Comparison of ENCODE assay signal across 19 mouse cellular contexts in the genomic region with DNA sequence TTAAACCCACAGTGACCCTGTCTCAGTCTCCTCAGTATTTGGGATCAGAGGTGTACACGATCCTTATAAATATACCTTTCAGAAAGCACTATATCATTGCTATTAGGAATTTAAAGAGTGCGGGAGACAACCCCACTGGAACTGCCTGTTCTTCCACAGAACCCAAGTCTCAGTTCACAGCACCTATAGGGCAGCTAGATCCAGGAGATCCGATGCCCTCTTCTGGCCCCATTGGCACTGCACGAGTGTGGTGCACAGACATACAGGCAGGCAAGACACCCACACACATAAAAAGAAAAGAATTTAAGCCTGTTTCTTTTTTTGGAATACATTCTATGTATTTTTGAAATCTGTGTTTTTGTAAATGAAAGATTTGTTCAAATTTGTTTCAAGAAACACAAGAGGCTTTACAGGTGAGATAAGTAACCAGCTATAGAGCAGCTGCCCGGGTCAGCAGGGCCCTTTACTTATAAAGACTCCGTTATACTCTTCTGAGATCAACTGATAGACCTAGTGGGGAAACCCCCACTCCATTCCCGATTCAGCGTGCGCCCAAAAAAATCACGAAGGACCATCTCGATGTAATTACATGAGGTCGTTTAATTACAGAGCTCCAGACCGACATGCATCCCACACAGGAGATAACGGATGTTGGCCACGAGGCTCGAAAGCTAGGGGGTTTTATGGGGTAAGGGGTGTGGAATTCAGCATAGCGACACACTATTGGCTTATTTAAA. TPM values are rescaled to one million over a fixed set of nuclear protein-coding genes. Genes with fewer than 3 reads are reported as not detected.
DNase-seq lines count a peak whose midpoint lies in the region; ATAC-seq and TF ChIP-seq lines count a peak whose summit lies in the region.
"Had no signal": no experiment of that assay in that cellular context is flagged by ENCODE, and none has a peak within 500 bp of the region (broad histone marks: within the 10 kb centered on the region; RNA-seq: fewer than 3 reads in every experiment).

No protein-coding gene starts in this region.

- H3K9me3 ChIP-seq in kidney, embryonic 15.5 days (replicated peaks) = no peaks in the 10 kb centered on the region
- no peaks in the 10 kb centered on the region for H3K9me3 ChIP-seq in midbrain, embryonic 11.5 days (ENCODE audit: control insufficient read depth, low read length)
- no peaks in the 10 kb centered on the region for H3K9me3 ChIP-seq in midbrain, embryonic 15.5 days
- no peaks in the 10 kb centered on the region for H3K9me3 ChIP-seq in ES-Bruce4 (replicated peaks; ENCODE audit: control insufficient read depth, insufficient read depth, low read length, poor library complexity, severe bottlenecking)
- H3K9me3 ChIP-seq in stomach, postnatal 0 days (ENCODE audit: control insufficient read depth, low read length) = no peaks in the 10 kb centered on the region
- H3K9me3 ChIP-seq: embryonic facial prominence, embryonic 10.5 days; forebrain, embryonic 13.5 days; hindbrain, embryonic 15.5 days had no signal

- peak overlapping the region; percentile 81 for H3K27ac ChIP-seq in kidney, adult 2 months (ENCODE audit: insufficient read depth, low read depth, low read length)
- H3K27ac ChIP-seq in kidney, embryonic 15.5 days = no peak overlapping the region
- H3K27ac ChIP-seq in midbrain, embryonic 11.5 days (ENCODE audit: low read depth, low read length) = no peak overlapping the region
- H3K27ac ChIP-seq in midbrain, embryonic 15.5 days = no peak overlapping the region
- H3K27ac ChIP-seq in ES-Bruce4 (ENCODE audit: insufficient read depth, low read length) = no peak overlapping the region
- no peak overlapping the region for H3K27ac ChIP-seq in stomach, postnatal 0 days (replicated peaks)
- H3K27ac ChIP-seq: embryonic facial prominence, embryonic 10.5 days; heart, embryonic 13.5 days had no signal

- H3K9ac ChIP-seq in kidney, embryonic 15.5 days = no peak overlapping the region
- no peak overlapping the region for H3K9ac ChIP-seq in midbrain, embryonic 11.5 days (ENCODE audit: low read length)
- no peak overlapping the region for H3K9ac ChIP-seq in midbrain, embryonic 15.5 days
- H3K9ac ChIP-seq in ES-Bruce4 (ENCODE audit: low read depth, poor library complexity, severe bottlenecking) = no peak overlapping the region
- no peak overlapping the region for H3K9ac ChIP-seq in stomach, postnatal 0 days (ENCODE audit: low read length)

- TF ChIP-seq CTCF in kidney, adult 2 months (conservative IDR thresholded peaks at IDR 0.05; ENCODE audit: insufficient read depth, insufficient read length, low read depth, low read length) = peak; percentile 22; the same call in 1 of the 2 replicates
- peak; percentile 14 for TF ChIP-seq CTCF in ES-Bruce4 (IDR thresholded peaks at IDR 0.05; ENCODE audit: low read depth, low read length)
- peak; percentile 26; the same call in 1 of the 2 replicates for TF ChIP-seq CTCF in stomach, postnatal 0 days (IDR thresholded peaks at IDR 0.05; ENCODE audit: low read depth)

- ATAC-seq in kidney, embryonic 15.5 days (replicated peaks; ENCODE audit: low FRiP score) = no peak
- no peak for ATAC-seq in midbrain, embryonic 11.5 days (ENCODE audit: low FRiP score)
- ATAC-seq in midbrain, embryonic 15.5 days (replicated peaks) = no peak
- ATAC-seq in stomach, postnatal 0 days (ENCODE audit: low FRiP score, low TSS enrichment) = no peak
- ATAC-seq: CD4-positive, CD25-positive, alpha-beta regulatory T cell, adult 4 months; forebrain, postnatal 0 days had no signal

- H3K36me3 ChIP-seq in kidney, adult 2 months (ENCODE audit: control insufficient read depth, insufficient read depth, low read length) = no peaks in the 10 kb centered on the region
- H3K36me3 ChIP-seq in kidney, embryonic 15.5 days = peaks cover 20% of the 10 kb centered on the region
- H3K36me3 ChIP-seq in midbrain, embryonic 11.5 days (ENCODE audit: control insufficient read depth, insufficient read depth, low read length) = peaks cover 6% of the 10 kb centered on the region
- H3K36me3 ChIP-seq in midbrain, embryonic 15.5 days (replicated peaks) = peaks cover 11% of the 10 kb centered on the region
- H3K36me3 ChIP-seq in ES-Bruce4 (ENCODE audit: control insufficient read depth, insufficient read depth, low read length, poor library complexity, severe bottlenecking) = peaks cover 4% of the 10 kb centered on the region; the same call in 1 of the 2 replicates
- peaks cover 9% of the 10 kb centered on the region; the same call in 1 of the 2 replicates for H3K36me3 ChIP-seq in stomach, postnatal 0 days (ENCODE audit: control insufficient read depth, insufficient read depth, low read length)

- peaks cover 16% of the 10 kb centered on the region; the same call in 1 of the 2 replicates for H3K4me1 ChIP-seq in kidney, adult 2 months (ENCODE audit: control insufficient read depth, insufficient read depth, low read length)
- peaks cover 15% of the 10 kb centered on the region for H3K4me1 ChIP-seq in kidney, embryonic 15.5 days
- peaks cover 12% of the 10 kb centered on the region for H3K4me1 ChIP-seq in midbrain, embryonic 11.5 days (ENCODE audit: control insufficient read depth, insufficient read depth, low read length)
- peaks cover 12% of the 10 kb centered on the region for H3K4me1 ChIP-seq in midbrain, embryonic 15.5 days
- no peaks in the 10 kb centered on the region for H3K4me1 ChIP-seq in ES-Bruce4 (ENCODE audit: control insufficient read depth, insufficient read depth, low read length)
- no peaks in the 10 kb centered on the region for H3K4me1 ChIP-seq in stomach, postnatal 0 days (replicated peaks; ENCODE audit: control insufficient read depth, insufficient read depth)

- no peaks in the 10 kb centered on the region for H3K27me3 ChIP-seq in kidney, adult 2 months (replicated peaks; ENCODE audit: control insufficient read depth, insufficient read depth, low read length)
- no peaks in the 10 kb centered on the region for H3K27me3 ChIP-seq in kidney, embryonic 15.5 days
- no peaks in the 10 kb centered on the region for H3K27me3 ChIP-seq in midbrain, embryonic 11.5 days (ENCODE audit: control insufficient read depth, insufficient read depth, low read length)
- H3K27me3 ChIP-seq in midbrain, embryonic 15.5 days (replicated peaks) = no peaks in the 10 kb centered on the region
- H3K27me3 ChIP-seq in ES-Bruce4 (ENCODE audit: control insufficient read depth, insufficient read depth, low read length, poor library complexity, severe bottlenecking) = no peaks in the 10 kb centered on the region
- no peaks in the 10 kb centered on the region for H3K27me3 ChIP-seq in stomach, postnatal 0 days (ENCODE audit: control insufficient read depth, insufficient read depth, low read length)
- H3K27me3 ChIP-seq: forebrain, embryonic 13.5 days; heart, embryonic 13.5 days; hindbrain, embryonic 15.5 days had no signal

- no peak for TF ChIP-seq POLR2A in kidney, adult 2 months (IDR thresholded peaks at IDR 0.05; ENCODE audit: low read depth, low read length)
- no peak for TF ChIP-seq POLR2A in ES-Bruce4 (IDR thresholded peaks at IDR 0.05; ENCODE audit: insufficient read depth, low read length)

- no peak overlapping the region for H3K4me2 ChIP-seq in kidney, embryonic 15.5 days
- no peak overlapping the region for H3K4me2 ChIP-seq in midbrain, embryonic 11.5 days
- no peak overlapping the region for H3K4me2 ChIP-seq in midbrain, embryonic 15.5 days
- H3K4me2 ChIP-seq in stomach, postnatal 0 days (replicated peaks; ENCODE audit: low read depth) = no peak overlapping the region

- no peak overlapping the region for H3K4me3 ChIP-seq in kidney, adult 2 months (ENCODE audit: insufficient read depth, low read depth, low read length)
- H3K4me3 ChIP-seq in kidney, embryonic 15.5 days (replicated peaks) = no peak overlapping the region
- H3K4me3 ChIP-seq in midbrain, embryonic 11.5 days (ENCODE audit: low read depth, low read length) = no peak overlapping the region
- no peak overlapping the region for H3K4me3 ChIP-seq in midbrain, embryonic 15.5 days
- no peak overlapping the region for H3K4me3 ChIP-seq in ES-Bruce4 (ENCODE audit: low read depth, low read length)
- H3K4me3 ChIP-seq in stomach, postnatal 0 days (ENCODE audit: low read depth, low read length) = no peak overlapping the region
- H3K4me3 ChIP-seq: embryonic facial prominence, embryonic 10.5 days had no signal

- DNase-seq in kidney, adult 2 months = peak; percentile 42
- peak; percentile 54 for DNase-seq in midbrain, embryonic 11.5 days (ENCODE audit: low spot score, missing footprints)
- DNase-seq in stomach, postnatal 0 days (ENCODE audit: low spot score) = no peak
- no peak for DNase-seq in left cerebral cortex, adult 9 months (ENCODE audit: low spot score in 2 of 2)
- DNase-seq: adrenal gland, postnatal 10 days; B cell, adult 2 months; cerebellum, adult 11-12 months; cerebellum, adult 9-11 months; forebrain, postnatal 0 days; gastrocnemius, postnatal 14 days; heart, postnatal 36 days had no signal

- 80% methylated on average over 17 of the region's 17 CpGs for WGBS in kidney, adult 2 months
- 78% methylated on average over 17 of the region's 17 CpGs for WGBS in kidney, embryonic 15.5 days
- WGBS in midbrain, embryonic 11.5 days = 90% methylated on average over 17 of the region's 17 CpGs
- 89% methylated on average over 17 of the region's 17 CpGs for WGBS in midbrain, embryonic 15.5 days
- 86% methylated on average over 17 of the region's 17 CpGs for WGBS in stomach, postnatal 0 days

- TF ChIP-seq EP300 in ES-Bruce4 (IDR thresholded peaks at IDR 0.05; ENCODE audit: insufficient read depth, low read depth, low read length) = no peak
- no peak for TF ChIP-seq EP300 in stomach, postnatal 0 days (optimal IDR thresholded peaks at IDR 0.05)

RNA-seq across cellular contexts. Expression of a gene that starts 50.7 kb away (rescaled TPM):
- 20.1 and 23.7 TPM in 2 replicates for polyA plus RNA-seq in kidney, adult 2 months (2012; rRNA removed)
- 7.0 and 8.5 TPM in 2 replicates for polyA plus RNA-seq in kidney, embryonic 15.5 days (2015; fragmentation: Nextera tagmentation; extraction: Ambion mirVana)
- 7.8 and 8.2 TPM in 2 replicates for polyA plus RNA-seq in midbrain, embryonic 11.5 days (2014; fragmentation: Nextera tagmentation; extraction: Ambion mirVana)
- 11.1 and 11.5 TPM in 2 replicates for polyA plus RNA-seq in midbrain, embryonic 15.5 days (2015; fragmentation: Nextera tagmentation; extraction: Ambion mirVana)
- polyA plus RNA-seq in ES-Bruce4 (2011; ENCODE audit: insufficient read depth, insufficient read length, low read depth, missing spikeins) = 16.0 and 17.2 TPM in 2 replicates
- 2.1 and 2.4 TPM in 2 replicates for polyA plus RNA-seq in stomach, postnatal 0 days (2015; fragmentation: Nextera tagmentation; extraction: Ambion mirVana)

RNA-seq across cellular contexts. Expression of a gene that starts 50.8 kb away (rescaled TPM):
- 27.6 and 31.0 TPM in 2 replicates for polyA plus RNA-seq in kidney, adult 2 months (2012; rRNA removed)
- polyA plus RNA-seq in kidney, embryonic 15.5 days (2015; fragmentation: Nextera tagmentation; extraction: Ambion mirVana) = 100 and 101 TPM in 2 replicates
- polyA plus RNA-seq in midbrain, embryonic 11.5 days (2014; fragmentation: Nextera tagmentation; extraction: Ambion mirVana) = 166 and 176 TPM in 2 replicates
- 96.5 and 96.7 TPM in 2 replicates for polyA plus RNA-seq in midbrain, embryonic 15.5 days (2015; fragmentation: Nextera tagmentation; extraction: Ambion mirVana)
- 76.1 and 87.3 TPM in 2 replicates for polyA plus RNA-seq in ES-Bruce4 (2011; ENCODE audit: insufficient read depth, insufficient read length, low read depth, missing spikeins)
- polyA plus RNA-seq in stomach, postnatal 0 days (2015; fragmentation: Nextera tagmentation; extraction: Ambion mirVana) = 86.7 and 87.3 TPM in 2 replicates

Comparison
In these comparisons a context has a peak if more than half of its experiments do, and no peak if none do; other contexts are left out.
1. DNase-seq: peak in kidney, adult 2 months (single experiment) and midbrain, embryonic 11.5 days (single experiment); none in stomach, postnatal 0 days (single experiment) and left cerebral cortex, adult 9 months (0 of 2).
2. Peak in every context shown above with its lines, with median percentiles within 50 percentile points of each other: CTCF ChIP-seq.